Mouse (Mus musculus) ovary, postnatal 36 days (tissue): ENCODE results near the gene Trim42.

ENCODE experiments used
- DNase-seq: peaks from one replicate; pipeline ENCODE4 v3.0.0; 2022; ENCODE audit warnings: low spot score, mixed read lengths

Trim42 gene

DNA sequence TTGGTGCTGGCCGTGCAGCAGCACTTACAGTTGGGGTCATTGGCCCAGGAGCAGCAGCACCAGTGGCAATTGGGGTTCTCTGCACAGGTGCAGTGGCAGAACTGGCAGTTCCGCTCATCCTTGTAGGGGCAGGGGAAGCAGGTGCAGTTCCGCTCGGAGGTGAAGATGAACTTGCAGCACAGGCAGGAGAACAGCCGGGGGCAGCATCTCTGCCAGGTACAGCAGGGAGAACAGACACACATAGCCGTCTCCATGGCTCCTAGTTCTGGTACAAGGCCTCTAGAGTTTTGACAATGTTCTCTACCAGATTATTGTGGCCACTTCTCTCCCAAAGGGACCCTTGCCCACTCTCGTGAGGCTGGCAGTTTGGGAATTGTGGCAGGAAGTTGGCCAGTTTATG is at the start of gene Trim42:
Gene Trim42, minus strand, starts transcription at position 368 of the 400 bp plus-strand sequence.
- DNase-seq = no peak

GRCm38 (mm10) chr9:97414876-97415668 is 45.3 kb upstream of the Trim42 start:
- DNase-seq = no peak

GRCm38 (mm10) chr9:97408142-97408541 is 38.4 kb upstream of the Trim42 start:
- no peak for DNase-seq

DNA sequence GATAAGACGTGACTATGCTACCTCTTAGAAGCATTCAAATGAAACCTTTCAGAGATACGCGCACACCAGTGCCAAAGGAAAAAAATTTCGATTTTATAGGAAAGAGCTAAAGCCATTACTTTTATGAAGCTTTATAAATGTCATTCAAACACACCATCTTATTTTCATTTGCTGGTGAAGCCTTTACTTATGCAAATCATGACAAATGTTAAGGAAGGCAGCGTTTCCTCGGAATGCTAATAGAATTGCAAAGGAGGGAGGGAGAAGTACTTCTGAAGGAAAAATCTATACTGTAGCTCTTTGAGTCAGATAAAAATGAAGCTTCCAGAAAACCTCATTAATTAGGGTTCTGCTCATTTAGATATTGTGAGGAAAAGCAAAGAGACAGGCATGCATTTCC is 13.3 kb downstream of the Trim42 start:
- DNase-seq = no peak

- no peak for DNase-seq
Observed at GRCm38 (mm10) chr9:97344767-97345297, 24.9 kb downstream of the Trim42 start.

- DNase-seq = no peak
Observed at GRCm38 (mm10) chr9:97341772-97342171, 28.0 kb downstream of the Trim42 start.

DNA sequence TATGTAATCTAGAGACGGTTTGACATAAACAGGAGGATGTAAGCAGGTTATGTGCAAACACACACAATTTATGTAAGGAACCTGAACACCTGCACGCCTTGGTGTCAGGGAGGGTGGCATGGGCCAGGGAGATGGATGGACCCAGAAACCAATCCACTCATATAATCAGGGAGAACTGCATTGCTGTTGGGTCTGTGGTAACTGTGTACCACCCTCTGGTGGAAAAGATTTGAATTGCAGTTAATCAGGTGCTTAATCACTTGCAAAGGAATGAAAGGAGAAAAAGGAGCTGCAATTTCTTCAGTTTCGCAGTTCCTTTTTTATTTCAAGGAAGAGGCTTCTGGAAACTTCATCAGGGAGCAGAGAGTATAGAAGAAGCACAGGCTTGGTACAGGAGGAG is 46.9 kb downstream of the Trim42 start:
- DNase-seq = no peak

- no peak for DNase-seq
Observed at GRCm38 (mm10) chr9:97322120-97322519, 47.6 kb downstream of the Trim42 start.

DNA sequence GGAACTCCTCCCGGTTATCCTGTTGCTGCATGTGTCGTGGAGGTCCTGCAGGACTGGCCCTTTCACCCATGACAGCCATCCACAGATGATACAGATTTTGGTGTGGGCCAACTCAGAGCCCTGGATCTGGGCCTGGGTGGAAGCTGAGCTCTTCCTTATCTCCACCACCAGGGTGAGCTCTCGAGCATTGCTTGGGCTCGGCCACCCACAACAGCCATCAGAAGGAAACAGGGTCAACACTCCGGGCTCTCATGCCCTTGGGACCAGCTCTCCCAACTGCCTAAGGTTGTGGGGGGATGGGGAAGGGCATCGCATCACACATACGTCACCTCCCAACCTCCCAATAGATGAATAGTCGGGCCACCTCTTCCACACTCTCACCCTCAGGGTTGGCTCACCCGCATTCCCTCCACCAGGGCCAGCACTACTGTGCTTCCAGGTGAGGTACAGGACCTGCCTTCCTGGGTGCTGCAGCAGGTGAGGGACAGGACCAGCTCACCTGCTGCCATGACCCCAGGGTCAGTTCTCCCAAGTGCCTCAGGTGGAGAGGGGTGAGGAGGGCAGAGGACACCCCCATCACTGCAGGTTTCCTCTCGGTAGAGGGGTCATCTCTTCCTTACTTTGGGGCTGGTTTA is 54.2 kb downstream of the Trim42 start:
- no peak for DNase-seq

- no peak for DNase-seq
Observed at GRCm38 (mm10) chr9:97311614-97312013, 58.1 kb downstream of the Trim42 start.

GRCm38 (mm10) chr9:97309509-97310053 is 60.2 kb downstream of the Trim42 start:
- DNase-seq = no peak

- no peak for DNase-seq
Observed at GRCm38 (mm10) chr9:97307705-97308485, 61.9 kb downstream of the Trim42 start.
